Mouse (Mus musculus): ENCODE results near the gene Unc13d.
"Not testable (repeated sequence)": the region's sequence is repeated elsewhere in the genome, so short reads cannot be mapped to it uniquely, and the experiment has no call there.

The Unc13d gene

GRCm38 (mm10) chr11:116022256-116022780, 55.4 kb downstream of the Unc13d start:
- DNase-seq (ENCODE audit: low read depth, low spot score): peak; percentile 56

GRCm38 (mm10) chr11:116021328-116022220, 56.2 kb downstream of the Unc13d start:
- DNase-seq (ENCODE audit: low read depth, low spot score): peak; percentile 69

GRCm38 (mm10) chr11:116020519-116020922, 57.2 kb downstream of the Unc13d start:
- DNase-seq (ENCODE audit: low read depth, low spot score): peak; percentile 86

DNA sequence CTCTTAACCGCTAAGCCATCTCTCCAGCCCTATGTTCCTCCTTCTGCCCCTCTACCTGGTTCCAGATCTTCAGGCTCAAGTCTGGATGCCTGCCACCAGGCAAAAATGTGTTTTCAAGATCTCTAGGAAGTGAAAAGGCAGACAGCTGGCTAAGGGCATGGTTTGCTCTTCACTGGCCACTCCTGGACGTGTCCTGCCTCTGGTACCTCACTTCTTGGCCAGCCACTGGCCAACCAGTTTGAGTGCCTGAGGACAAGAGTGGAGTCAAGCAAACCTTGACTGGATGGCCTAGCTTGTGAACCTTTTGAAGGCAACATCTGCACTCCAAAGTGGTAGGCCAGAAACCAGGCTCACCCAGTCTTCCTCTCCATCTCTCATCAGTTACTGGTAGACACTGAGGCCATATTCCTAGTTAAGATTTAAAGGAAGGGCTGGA, 57.8 kb downstream of the Unc13d start:
- DNase-seq (ENCODE audit: low read depth, low spot score): peak; percentile 79

DNA sequence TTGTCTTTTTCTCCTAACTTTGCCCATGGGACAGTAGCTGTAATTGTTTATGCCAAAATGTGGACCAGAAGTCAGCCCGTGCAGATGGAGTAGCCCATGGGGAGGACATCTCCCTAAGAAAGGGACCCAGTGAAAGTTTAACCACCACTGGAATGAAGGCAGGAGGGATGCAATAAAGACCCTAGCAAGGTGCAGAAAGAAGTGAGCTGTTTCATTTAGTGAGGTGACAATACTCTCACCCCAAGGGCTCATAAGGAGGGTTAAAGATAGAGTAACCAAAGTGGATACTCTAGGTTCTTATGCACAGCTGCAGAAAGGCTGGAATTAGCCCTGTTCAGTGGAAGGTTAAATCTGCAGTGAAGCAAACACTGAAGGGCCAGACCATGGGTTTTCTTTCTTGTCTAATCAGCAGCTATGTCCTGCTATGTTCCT, 58.4 kb downstream of the Unc13d start:
- DNase-seq (ENCODE audit: low read depth, low spot score): peak; percentile 78

DNA sequence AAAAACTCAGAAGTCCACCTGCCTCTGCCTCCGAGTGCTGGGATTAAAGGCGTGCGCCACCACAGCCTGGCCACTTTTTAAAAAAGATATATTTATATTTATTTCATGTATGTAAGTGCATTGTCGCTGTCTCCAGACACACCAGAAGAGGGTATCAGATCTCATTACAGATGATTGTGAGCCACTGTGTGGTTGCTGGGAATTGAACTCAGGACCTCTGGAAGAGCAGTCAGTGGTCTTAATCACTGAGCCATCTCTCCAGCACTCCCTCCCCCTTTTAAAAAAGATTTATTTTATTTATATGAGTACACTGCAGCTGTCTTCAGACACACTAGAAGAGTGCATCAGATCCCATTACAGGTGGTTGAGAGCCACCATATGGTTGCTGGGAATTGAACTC, 58.9 kb downstream of the Unc13d start:
- not testable (repeated sequence) for DNase-seq (ENCODE audit: low read depth, low spot score)

- DNase-seq (ENCODE audit: low read depth, low spot score): peak; percentile 73
Measured at GRCm38 (mm10) chr11:116018106-116018505, 59.7 kb downstream of the Unc13d start.

DNA sequence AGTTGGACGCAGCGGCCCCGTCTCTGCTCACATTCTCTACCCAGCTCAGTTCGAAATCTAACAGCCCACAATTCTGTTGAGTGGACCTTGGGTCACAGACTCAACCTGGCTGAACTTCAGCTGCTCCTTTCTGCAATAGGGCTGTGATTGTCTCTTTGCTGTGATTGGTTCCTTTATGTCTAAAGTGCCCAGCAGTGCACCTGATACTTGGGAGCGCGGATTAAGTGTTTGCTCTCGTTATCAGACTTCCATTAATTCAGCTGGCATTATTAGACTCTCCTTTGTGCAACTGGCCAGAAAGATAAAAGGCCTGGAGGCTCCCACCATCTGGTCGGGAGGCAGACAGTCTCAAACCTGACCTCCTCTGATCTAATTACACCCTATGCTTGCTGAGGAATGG, 62.9 kb downstream of the Unc13d start:
- DNase-seq (ENCODE audit: low read depth, low spot score): no peak

- peak; percentile 90 for DNase-seq (ENCODE audit: low read depth, low spot score)
Measured at GRCm38 (mm10) chr11:116012262-116012947, 65.4 kb downstream of the Unc13d start, which contains the start of gene Galk1. Gene Galk1 (minus strand): TSS chr11:116012719.
